Mouse (Mus musculus): ENCODE results near the gene Odf3.

GRCm38 (mm10) chr7:140860728-140861127, 13.1 kb downstream of the Odf3 start:
- TF ChIP-seq POLR2A (IDR thresholded peaks at IDR 0.05; ENCODE audit: borderline replicate concordance, insufficient read depth, low read length) (no peak), CTCF (IDR thresholded peaks at IDR 0.05; ENCODE audit: borderline replicate concordance, insufficient read depth, low read depth, low read length) (no peak)

Data from cerebellum, adult 2 months (tissue).